Mouse (Mus musculus): ENCODE results near the gene Scfd2.

DNA sequence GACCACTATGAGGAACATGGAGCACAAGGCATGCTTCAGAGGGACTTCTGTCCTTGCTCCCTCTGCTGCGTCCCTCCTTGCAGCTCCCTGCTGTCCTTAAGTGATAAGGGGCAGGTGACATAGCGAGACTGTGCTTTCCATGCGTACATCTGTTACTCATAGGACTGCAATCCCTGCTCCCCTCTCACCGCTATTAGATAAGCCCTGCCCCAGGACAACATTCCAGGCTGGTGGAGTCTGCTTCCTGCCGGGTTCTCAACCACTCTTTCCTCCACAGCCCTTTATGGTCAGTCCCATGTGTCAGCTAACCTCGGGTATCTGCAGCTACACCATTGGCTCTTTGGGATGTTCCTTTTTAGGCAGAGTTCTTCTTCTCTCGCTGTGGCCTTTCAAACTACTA lies 323.1 kb downstream of the Scfd2 start:
- no peak for TF ChIP-seq CTCF (IDR thresholded peaks at IDR 0.05; ENCODE audit: low read depth, low read length)
- no peak for TF ChIP-seq POLR2A (IDR thresholded peaks at IDR 0.05; ENCODE audit: extremely low read depth, insufficient read depth, low read length)

Measured in liver, adult 2 months (tissue).